Comparison of ENCODE assay signal across 21 mouse cellular contexts in genomic region chr2:123458034-123458677, GRCm38 (mm10).
A peak's percentile ranks its signal among the peaks of the same experiment; 100 is the strongest.
DNase-seq lines count a peak whose midpoint lies in the region; ATAC-seq and TF ChIP-seq lines count a peak whose summit lies in the region.
"Had no signal": no experiment of that assay in that cellular context is flagged by ENCODE, and none has a peak within 500 bp of the region (broad histone marks: within the 10 kb centered on the region; RNA-seq: fewer than 3 reads in every experiment).

No protein-coding gene starts in this region.

- H3K36me3 ChIP-seq in lung, embryonic 14.5 days (ENCODE audit: insufficient read depth) = no peaks in the 10 kb centered on the region
- no peaks in the 10 kb centered on the region for H3K36me3 ChIP-seq in neural tube, embryonic 13.5 days

- no peak overlapping the region for H3K27ac ChIP-seq in lung, embryonic 14.5 days (ENCODE audit: low read depth)
- peak overlapping the region; percentile 54 for H3K27ac ChIP-seq in neural tube, embryonic 13.5 days (replicated peaks)
- H3K27ac ChIP-seq: heart, adult 2 months; stomach, postnatal 0 days had no signal

- H3K4me2 ChIP-seq in lung, embryonic 14.5 days = no peak overlapping the region
- H3K4me2 ChIP-seq in neural tube, embryonic 13.5 days = no peak overlapping the region
- H3K4me2 ChIP-seq: liver, embryonic 11.5 days had no signal

- no peaks in the 10 kb centered on the region for H3K4me1 ChIP-seq in lung, embryonic 14.5 days (ENCODE audit: insufficient read depth)
- 0 out of 2 replicates have a peak, but pooled peaks cover 7% of the 10 kb centered on the region for H3K4me1 ChIP-seq in neural tube, embryonic 13.5 days (replicated peaks)
- H3K4me1 ChIP-seq: megakaryocyte, embryonic 14.5 days had no signal

- WGBS in lung, embryonic 14.5 days = 32% methylated on average over 5 of the region's 5 CpGs
- 53% methylated on average over 5 of the region's 5 CpGs for WGBS in neural tube, embryonic 13.5 days

- no peak for ATAC-seq in cerebellum, adult (ENCODE audit: insufficient number of reproducible peaks, low FRiP score, low TSS enrichment)
- ATAC-seq in lung, embryonic 14.5 days (ENCODE audit: insufficient read depth) = peak; percentile 94
- peak; percentile 53 for ATAC-seq in neural tube, embryonic 13.5 days (ENCODE audit: low read depth)
- ATAC-seq: forebrain, embryonic 16.5 days had no signal

- TF ChIP-seq CTCF in lung, embryonic 14.5 days (IDR thresholded peaks at IDR 0.05; ENCODE audit: low read depth) = no peak

- H3K9me3 ChIP-seq in lung, embryonic 14.5 days (ENCODE audit: low read depth, low read length) = no peaks in the 10 kb centered on the region
- no peaks in the 10 kb centered on the region for H3K9me3 ChIP-seq in neural tube, embryonic 13.5 days
- H3K9me3 ChIP-seq: megakaryocyte, embryonic 14.5 days had no signal

- H3K4me3 ChIP-seq in lung, embryonic 14.5 days (ENCODE audit: low read depth, low read length) = no peak overlapping the region
- no peak overlapping the region for H3K4me3 ChIP-seq in neural tube, embryonic 13.5 days
- H3K4me3 ChIP-seq: heart, adult 2 months; megakaryocyte, embryonic 14.5 days had no signal

- no peak overlapping the region for H3K9ac ChIP-seq in lung, embryonic 14.5 days
- no peak overlapping the region for H3K9ac ChIP-seq in neural tube, embryonic 13.5 days

- no peaks in the 10 kb centered on the region for H3K27me3 ChIP-seq in lung, embryonic 14.5 days (ENCODE audit: insufficient read depth, low read length)
- no peaks in the 10 kb centered on the region for H3K27me3 ChIP-seq in neural tube, embryonic 13.5 days
- H3K27me3 ChIP-seq: megakaryocyte, embryonic 14.5 days had no signal

- DNase-seq in cerebellum, postnatal 10 days = peak; percentile 12 to 20
- peak; percentile 83 for DNase-seq in lung, embryonic 14.5 days
- DNase-seq in lung, postnatal 36 days = no peak
- no peak for DNase-seq in neural tube, embryonic 10.5 days (ENCODE audit: extremely low spot score, low spot score)
- no peak for DNase-seq in layer of hippocampus, postnatal 14 days (ENCODE audit: low spot score in 2 of 2)
- DNase-seq in adrenal gland, postnatal 4 days (ENCODE audit: low spot score in 2 of 2) = no peak
- DNase-seq: adrenal gland, adult 8-10 months; cerebellum, adult 11 months; gastrocnemius, postnatal 25 days; heart, adult 2 months; heart, postnatal 36 days; kidney, adult 8-10 months; kidney, postnatal 25 days; lung, adult 2 months; right cerebral cortex, postnatal 4 days had no signal

Comparison
In these comparisons a context has a peak if more than half of its experiments do, and no peak if none do; other contexts are left out.
1. DNase-seq: peak in cerebellum, postnatal 10 days (2 of 2) and lung, embryonic 14.5 days (single experiment); none in lung, postnatal 36 days (single experiment), neural tube, embryonic 10.5 days (single experiment), layer of hippocampus, postnatal 14 days (0 of 2) and adrenal gland, postnatal 4 days (0 of 2).